Mouse (Mus musculus) testis, adult 2 months (tissue): Measurements from ENCODE around the gene Rbms3. TPM values are rescaled to one million over a fixed set of nuclear protein-coding genes. Genes with fewer than 3 reads are reported as not detected.

Source experiments
- H3K27ac ChIP-seq: fragments of 200-500 bp; 2 replicates; pipeline ENCODE4 v1.5.1; 2012; ENCODE audit warnings: low read depth, low read length; ENCODE audit not compliant: control insufficient read depth, insufficient read depth
- H3K27me3 ChIP-seq: fragments of 200-500 bp; 2 replicates; pipeline ENCODE4 v1.6.1; 2012; ENCODE audit warnings: mild to moderate bottlenecking, low read length, moderate library complexity; ENCODE audit not compliant: control insufficient read depth, insufficient read depth
- H3K36me3 ChIP-seq: fragments of 200-500 bp; 2 replicates; pipeline ENCODE4 v1.6.1; 2012; ENCODE audit warnings: mild to moderate bottlenecking, low read length; ENCODE audit not compliant: control insufficient read depth, insufficient read depth
- H3K4me1 ChIP-seq: fragments of 200-500 bp; 2 replicates; pipeline ENCODE4 v1.6.1; 2012; ENCODE audit warnings: low read length; ENCODE audit not compliant: control insufficient read depth, insufficient read depth
- H3K4me3 ChIP-seq: fragments of 200-500 bp; 2 replicates; pipeline ENCODE4 v1.5.1; 2012; ENCODE audit warnings: low read depth, mild to moderate bottlenecking, low read length, moderate library complexity, mixed read lengths; ENCODE audit not compliant: control insufficient read depth
- CTCF ChIP-seq: fragments of 200-500 bp; IDR thresholded peaks from 2 replicates; pipeline ENCODE4 v1.5.1; 2012; ENCODE audit warnings: low read depth, mild to moderate bottlenecking, inconsistent platforms, low read length, moderate library complexity; ENCODE audit not compliant: control insufficient read depth, insufficient read depth, insufficient replicate concordance
- POLR2A ChIP-seq: fragments of 200-500 bp; IDR thresholded peaks from 2 replicates; pipeline ENCODE4 v1.6.1; 2012; ENCODE audit warnings: low read depth, mild to moderate bottlenecking, inconsistent platforms, low read length, moderate library complexity; ENCODE audit not compliant: control insufficient read depth
- polyA plus RNA-seq: library from polyadenylated mRNA; depleted of rRNA; stranded (reverse); fragments of >200 nt; gene quantifications from 2 replicates; pipeline ENCODE4 v1.2.3, GENCODE M21; 2012

Rbms3 gene
- polyA plus RNA-seq, 1 experiment, result 0.72 TPM

- H3K27me3 ChIP-seq, result no peaks in the 10 kb centered on the region
- no peak overlapping the region for H3K4me3 ChIP-seq
- no peaks in the 10 kb centered on the region for H3K4me1 ChIP-seq
- no peak overlapping the region for H3K27ac ChIP-seq
- H3K36me3 ChIP-seq, result no peaks in the 10 kb centered on the region
- no peak for TF ChIP-seq POLR2A
- no peak for TF ChIP-seq CTCF
Measured at GRCm38 (mm10) chr9:116922561-116922960, 707.2 kb downstream of the Rbms3 start.

GRCm38 (mm10) chr9:116919441-116920019 is 710.2 kb downstream of the Rbms3 start:
- Histone ChIP-seq H3K4me1 (no peaks in the 10 kb centered on the region), H3K36me3 (no peaks in the 10 kb centered on the region), H3K27ac (no peak overlapping the region), H3K4me3 (no peak overlapping the region), H3K27me3 (no peaks in the 10 kb centered on the region)
- TF ChIP-seq CTCF (no peak), POLR2A (no peak)

GRCm38 (mm10) chr9:116912493-116912847 is 717.2 kb downstream of the Rbms3 start:
- H3K36me3 ChIP-seq, result no peaks in the 10 kb centered on the region
- TF ChIP-seq POLR2A (no peak), CTCF (no peak)
- no peak overlapping the region for H3K4me3 ChIP-seq
- H3K27me3 ChIP-seq, result no peaks in the 10 kb centered on the region
- no peak overlapping the region for H3K27ac ChIP-seq
- no peaks in the 10 kb centered on the region for H3K4me1 ChIP-seq

GRCm38 (mm10) chr9:116911781-116912492 is 717.8 kb downstream of the Rbms3 start:
- H3K27ac ChIP-seq, result no peak overlapping the region
- H3K27me3 ChIP-seq, result no peaks in the 10 kb centered on the region
- H3K36me3 ChIP-seq, result no peaks in the 10 kb centered on the region
- H3K4me1 ChIP-seq, result no peaks in the 10 kb centered on the region
- TF ChIP-seq POLR2A, result no peak
- TF ChIP-seq CTCF, result no peak
- no peak overlapping the region for H3K4me3 ChIP-seq

- TF ChIP-seq POLR2A (no peak), CTCF (no peak)
- Histone ChIP-seq H3K4me3 (no peak overlapping the region), H3K36me3 (no peaks in the 10 kb centered on the region), H3K27ac (no peak overlapping the region), H3K4me1 (no peaks in the 10 kb centered on the region), H3K27me3 (no peaks in the 10 kb centered on the region)
Measured at GRCm38 (mm10) chr9:116909511-116909910, 720.2 kb downstream of the Rbms3 start.

GRCm38 (mm10) chr9:116906955-116907354 is 722.8 kb downstream of the Rbms3 start:
- TF ChIP-seq CTCF, result peak; percentile 76; the same call in 1 of the 2 replicates
- TF ChIP-seq POLR2A, result no peak
- Histone ChIP-seq H3K4me3 (no peak overlapping the region), H3K4me1 (no peaks in the 10 kb centered on the region), H3K36me3 (no peaks in the 10 kb centered on the region), H3K27me3 (no peaks in the 10 kb centered on the region), H3K27ac (no peak overlapping the region)

GRCm38 (mm10) chr9:116905646-116906045 is 724.1 kb downstream of the Rbms3 start:
- H3K36me3 ChIP-seq, result no peaks in the 10 kb centered on the region
- no peak overlapping the region for H3K4me3 ChIP-seq
- no peaks in the 10 kb centered on the region for H3K4me1 ChIP-seq
- TF ChIP-seq CTCF (no peak), POLR2A (no peak)
- no peaks in the 10 kb centered on the region for H3K27me3 ChIP-seq
- H3K27ac ChIP-seq, result no peak overlapping the region
